ENCODE assay signal across 8 mouse cellular contexts in genomic region chr9:88362055-88362850, GRCm38 (mm10). TPM values are rescaled to one million over a fixed set of nuclear protein-coding genes. Genes with fewer than 3 reads are reported as not detected.
A peak's percentile ranks its signal among the peaks of the same experiment; 100 is the strongest.
DNase-seq lines count a peak whose midpoint lies in the region; ATAC-seq and TF ChIP-seq lines count a peak whose summit lies in the region.

No protein-coding gene starts in this region.

- peaks cover 19% of the 10 kb centered on the region for H3K4me1 ChIP-seq in forebrain, embryonic 10.5 days
- H3K4me1 ChIP-seq in neural tube, embryonic 14.5 days (ENCODE audit: control insufficient read depth, insufficient read depth, low read length): no peaks in the 10 kb centered on the region

- no peak overlapping the region for H3K4me2 ChIP-seq in neural tube, embryonic 14.5 days (ENCODE audit: low read depth, low read length)

- no peaks in the 10 kb centered on the region for H3K9me3 ChIP-seq in forebrain, embryonic 10.5 days
- H3K9me3 ChIP-seq in neural tube, embryonic 14.5 days (ENCODE audit: control insufficient read depth, low read length): no peaks in the 10 kb centered on the region

- ATAC-seq in neural tube, embryonic 14.5 days (ENCODE audit: low read depth): peak; percentile 57; the same call in 1 of the 2 replicates

- WGBS in forebrain, embryonic 10.5 days: 36% methylated on average over 5 of the region's 5 CpGs
- 32% methylated on average over 5 of the region's 5 CpGs for WGBS in neural tube, embryonic 14.5 days

- intact Hi-C loops in gastrocnemius, adult 2 months (cut with DNase I): no loop called here

- peak; percentile 26; the same call in 1 of the 2 replicates for TF ChIP-seq CTCF in gastrocnemius, adult 2 months (IDR thresholded peaks at IDR 0.05)

- no peaks in the 10 kb centered on the region for H3K27me3 ChIP-seq in forebrain, embryonic 10.5 days (ENCODE audit: poor library complexity, severe bottlenecking)
- no peaks in the 10 kb centered on the region for H3K27me3 ChIP-seq in neural tube, embryonic 14.5 days (ENCODE audit: control insufficient read depth, insufficient read depth, low read length)

- no peaks in the 10 kb centered on the region for H3K36me3 ChIP-seq in forebrain, embryonic 10.5 days (replicated peaks)
- H3K36me3 ChIP-seq in neural tube, embryonic 14.5 days (ENCODE audit: control insufficient read depth, insufficient read depth, low read length): no peaks in the 10 kb centered on the region

- no peak overlapping the region for H3K9ac ChIP-seq in neural tube, embryonic 14.5 days (replicated peaks; ENCODE audit: low read depth, low read length)

- DNase-seq in gastrocnemius, adult 2 months: no peak
- DNase-seq in gastrocnemius, postnatal 10 days: no peak
- peak; percentile 10 for DNase-seq in retina, postnatal 1 day
- DNase-seq in retina, embryonic 14.5 days (ENCODE audit: low spot score): no peak
- DNase-seq in forebrain, embryonic 10.5 days (ENCODE audit: extremely low spot score, low spot score): no peak
- no peak for DNase-seq in ovary, postnatal 14 days (ENCODE audit: low spot score)
- no peak for DNase-seq in frontal cortex, postnatal 36 days (ENCODE audit: low spot score in 2 of 2)

- H3K27ac ChIP-seq in gastrocnemius, adult 2 months: peak overlapping the region; percentile 4; the same call in 1 of the 2 replicates
- 0 out of 2 replicates have a peak overlapping the region, but pooled peaks have one; percentile 20 for H3K27ac ChIP-seq in forebrain, embryonic 10.5 days
- H3K27ac ChIP-seq in neural tube, embryonic 14.5 days (ENCODE audit: low read depth, low read length): no peak overlapping the region

- H3K4me3 ChIP-seq in gastrocnemius, adult 2 months: no peak overlapping the region
- H3K4me3 ChIP-seq in forebrain, embryonic 10.5 days: no peak overlapping the region
- no peak overlapping the region for H3K4me3 ChIP-seq in neural tube, embryonic 14.5 days (ENCODE audit: low read depth, low read length)

RNA-seq across cellular contexts. Expression of gene Nt5e, which starts 35.3 kb away (rescaled TPM):
- total RNA-seq in gastrocnemius, adult 2 months (2021): 1 to 10 TPM; 2.2 to 2.5 TPM
- total RNA-seq in gastrocnemius, postnatal 10 days (2021): 1 to 10 TPM; 7.2 to 8.4 TPM
- polyA plus RNA-seq in forebrain, embryonic 10.5 days (2016; fragmentation: Nextera tagmentation; extraction: Ambion mirVana): 0.86 and 0.95 TPM in 2 replicates
- polyA plus RNA-seq in neural tube, embryonic 14.5 days (2014; fragmentation: Nextera tagmentation; extraction: Ambion mirVana): 0.76 and 1.0 TPM in 2 replicates
